Mouse (Mus musculus): Measurements from ENCODE around the gene Galnt17. TPM values are rescaled to one million over a fixed set of nuclear protein-coding genes. Genes with fewer than 3 reads are reported as not detected.

Galnt17 gene
- polyA plus RNA-seq (2014; fragmentation: Illumina TruSeq; extraction: RNeasy Lipid Tissue Mini Kit (QIAGEN cat#74804)) = 1.3 TPM

GRCm38 (mm10) chr5:131308397-131308796, at the start of gene Galnt17:
Galnt17 (minus strand) TSS chr5:131308497.

